Mouse (Mus musculus) hindbrain, embryonic 13.5 days (tissue): Measurements from ENCODE around the gene Lce1a1. TPM values are rescaled to one million over a fixed set of nuclear protein-coding genes. Genes with fewer than 3 reads are reported as not detected.
A peak's percentile ranks its signal among the peaks of the same experiment; 100 is the strongest.
"Not testable (repeated sequence)": the region's sequence is repeated elsewhere in the genome, so short reads cannot be mapped to it uniquely, and the experiment has no call there.

Experiments used
- ATAC-seq: fragments of 200-750 bp; cut with Nextera tagmentation; 2 replicates; pipeline ENCODE4 v1.8.0; 2017; ENCODE audit warnings: moderate TSS enrichment; ENCODE audit not compliant: low FRiP score
- H3K27ac ChIP-seq: fragments of 300-500 bp; sonication (generic); 2 replicates; pipeline ENCODE4 v1.5.1; 2015; ENCODE audit warnings: inconsistent platforms, mild to moderate bottlenecking, moderate library complexity
- H3K27me3 ChIP-seq: fragments of 300-500 bp; sonication (generic); 2 replicates; pipeline ENCODE4 v1.6.1; 2015; ENCODE audit warnings: mild to moderate bottlenecking, inconsistent platforms
- H3K36me3 ChIP-seq: fragments of 300-500 bp; sonication (generic); 2 replicates; pipeline ENCODE4 v1.6.1; 2015; ENCODE audit warnings: mild to moderate bottlenecking, inconsistent platforms
- H3K4me1 ChIP-seq: fragments of 300-500 bp; sonication (generic); replicated peaks from 2 replicates; pipeline ENCODE4 v1.6.1; 2015; ENCODE audit warnings: inconsistent platforms
- H3K4me2 ChIP-seq: fragments of 300-500 bp; sonication (generic); 2 replicates; pipeline ENCODE4 v1.6.1; 2015; ENCODE audit warnings: inconsistent platforms, mild to moderate bottlenecking, moderate library complexity
- H3K4me3 ChIP-seq: fragments of 300-500 bp; sonication (generic); 2 replicates; pipeline ENCODE4 v1.5.1; 2015; ENCODE audit warnings: mild to moderate bottlenecking, inconsistent platforms
- H3K9ac ChIP-seq: fragments of 300-500 bp; sonication (generic); 2 replicates; pipeline ENCODE4 v1.6.1; 2015; ENCODE audit warnings: mild to moderate bottlenecking, inconsistent platforms
- H3K9me3 ChIP-seq: fragments of 300-500 bp; sonication (generic); 2 replicates; pipeline ENCODE4 v1.6.1; 2016; ENCODE audit warnings: inconsistent platforms
- WGBS: fragments of 180-500 bp; shearing (Covaris S2); methylation state at CpG from one replicate; pipeline ENCODE4 v1.1.7; 2015; 5-methylcytosine and 5-hydroxymethylcytosine counted together
- polyA plus RNA-seq: library from polyadenylated mRNA; unstranded; fragments of >200 nt; fragmentation: Nextera tagmentation; extraction: Ambion mirVana; gene quantifications from 2 replicates; pipeline ENCODE4 v1.2.1, GENCODE M21; 2015

Lce1a1 gene
- polyA plus RNA-seq = not detected in 2 replicates

- WGBS = 79% methylated on average over 1 of the region's 1 CpGs
- Histone ChIP-seq H3K4me2 (no peak within 1 kb of the TSS), H3K9me3 (no peaks in the 10 kb centered on the region), H3K27me3 (no peaks in the 10 kb centered on the region), H3K27ac (no peak within 1 kb of the TSS), H3K36me3 (no peaks in the 10 kb centered on the region), H3K9ac (no peak within 1 kb of the TSS), H3K4me3 (no peak within 1 kb of the TSS), H3K4me1 (no peaks in the 10 kb centered on the region)
- no peak for ATAC-seq
These were observed at the start of gene Lce1a1 for GRCm38 (mm10) chr3:92648207-92648606. Lce1a1 (minus strand) TSS chr3:92648307.

- Histone ChIP-seq H3K36me3 (no peaks in the 10 kb centered on the region), H3K27me3 (no peaks in the 10 kb centered on the region), H3K4me1 (no peaks in the 10 kb centered on the region), H3K4me3 (no peak overlapping the region), H3K9me3 (no peaks in the 10 kb centered on the region), H3K27ac (no peak overlapping the region), H3K9ac (no peak overlapping the region), H3K4me2 (no peak overlapping the region)
- no peak for ATAC-seq
- WGBS = 0% methylated on average over 1 of the region's 1 CpGs
These were observed 46.5 kb upstream of the Lce1a1 start for GRCm38 (mm10) chr3:92694613-92695012.

- ATAC-seq = no peak
These were observed 43.6 kb upstream of the Lce1a1 start for GRCm38 (mm10) chr3:92691688-92692087.

GRCm38 (mm10) chr3:92689154-92689553, 41.0 kb upstream of the Lce1a1 start:
- H3K9me3 ChIP-seq, H3K36me3 ChIP-seq, H3K27me3 ChIP-seq, H3K9ac ChIP-seq, ATAC-seq, H3K4me1 ChIP-seq, H3K4me3 ChIP-seq, H3K4me2 ChIP-seq, H3K27ac ChIP-seq: not testable (repeated sequence)
- WGBS = 84% methylated on average over 16 of the region's 16 CpGs

More at GRCm38 (mm10) chr3:92691688-92692087, 43.6 kb upstream of the Lce1a1 start:
- Histone ChIP-seq H3K4me1 (no peaks in the 10 kb centered on the region), H3K27me3 (no peaks in the 10 kb centered on the region), H3K4me3 (no peak overlapping the region), H3K4me2 (no peak overlapping the region), H3K27ac (no peak overlapping the region), H3K36me3 (no peaks in the 10 kb centered on the region), H3K9ac (no peak overlapping the region), H3K9me3 (no peaks in the 10 kb centered on the region)

- H3K27me3 ChIP-seq = no peaks in the 10 kb centered on the region
- H3K36me3 ChIP-seq = no peaks in the 10 kb centered on the region
- ATAC-seq = no peak
- 58% methylated on average over 2 of the region's 2 CpGs for WGBS
- no peaks in the 10 kb centered on the region for H3K4me1 ChIP-seq
- no peak within 1 kb of the TSS for H3K4me3 ChIP-seq
- H3K9me3 ChIP-seq = no peaks in the 10 kb centered on the region
- H3K9ac ChIP-seq = no peak within 1 kb of the TSS
- no peak within 1 kb of the TSS for H3K4me2 ChIP-seq
- no peak within 1 kb of the TSS for H3K27ac ChIP-seq
These were observed 39.0 kb upstream of the Lce1a1 start, which contains the start of gene Lce1d for GRCm38 (mm10) chr3:92687110-92687509. Lce1d (minus strand) TSS chr3:92687210.

GRCm38 (mm10) chr3:92678947-92679346, 30.8 kb upstream of the Lce1a1 start, which contains the start of gene Lce1c:
Lce1c (plus strand) TSS chr3:92679247.
- H3K27me3 ChIP-seq = no peaks in the 10 kb centered on the region
- no peaks in the 10 kb centered on the region for H3K9me3 ChIP-seq
- H3K36me3 ChIP-seq = no peaks in the 10 kb centered on the region
- WGBS = 92% methylated on average over 4 of the region's 4 CpGs
- no peak within 1 kb of the TSS for H3K4me3 ChIP-seq
- H3K9ac ChIP-seq = no peak within 1 kb of the TSS
- H3K4me2 ChIP-seq = no peak within 1 kb of the TSS
- no peak for ATAC-seq
- H3K4me1 ChIP-seq = no peaks in the 10 kb centered on the region
- H3K27ac ChIP-seq = no peak within 1 kb of the TSS

- no peaks in the 10 kb centered on the region for H3K4me1 ChIP-seq
- H3K9me3 ChIP-seq = no peaks in the 10 kb centered on the region
- no peaks in the 10 kb centered on the region for H3K36me3 ChIP-seq
- no peak for ATAC-seq
- no peak within 1 kb of the TSS for H3K4me3 ChIP-seq
- H3K27me3 ChIP-seq = no peaks in the 10 kb centered on the region
- no peak within 1 kb of the TSS for H3K4me2 ChIP-seq
- no peak within 1 kb of the TSS for H3K27ac ChIP-seq
- no peak within 1 kb of the TSS for H3K9ac ChIP-seq
These were observed 22.1 kb upstream of the Lce1a1 start, which contains the start of gene Lce1a2 for GRCm38 (mm10) chr3:92670215-92670614. Lce1a2 (minus strand) TSS chr3:92670315.

GRCm38 (mm10) chr3:92656826-92657225, 8.7 kb upstream of the Lce1a1 start, which contains the start of gene Lce1b:
Lce1b (minus strand) TSS chr3:92656926.
- ATAC-seq = no peak
- Histone ChIP-seq H3K9me3 (no peaks in the 10 kb centered on the region), H3K4me2 (no peak within 1 kb of the TSS), H3K27ac (no peak within 1 kb of the TSS), H3K9ac (no peak within 1 kb of the TSS), H3K4me3 (no peak within 1 kb of the TSS), H3K4me1 (no peaks in the 10 kb centered on the region), H3K27me3 (no peaks in the 10 kb centered on the region), H3K36me3 (no peaks in the 10 kb centered on the region)

GRCm38 (mm10) chr3:92639854-92640253, 8.3 kb downstream of the Lce1a1 start:
- H3K9ac ChIP-seq = no peak overlapping the region
- no peak overlapping the region for H3K27ac ChIP-seq
- no peak for ATAC-seq
- H3K9me3 ChIP-seq = no peaks in the 10 kb centered on the region
- H3K27me3 ChIP-seq = no peaks in the 10 kb centered on the region
- H3K4me3 ChIP-seq = no peak overlapping the region
- 93% methylated on average over 15 of the region's 15 CpGs for WGBS
- H3K36me3 ChIP-seq = no peaks in the 10 kb centered on the region
- no peak overlapping the region for H3K4me2 ChIP-seq
- no peaks in the 10 kb centered on the region for H3K4me1 ChIP-seq

GRCm38 (mm10) chr3:92638653-92638991, 9.5 kb downstream of the Lce1a1 start:
- H3K4me3 ChIP-seq = no peak overlapping the region
- no peak overlapping the region for H3K9ac ChIP-seq
- H3K27me3 ChIP-seq = no peaks in the 10 kb centered on the region
- 74% methylated on average over 3 of the region's 3 CpGs for WGBS
- H3K27ac ChIP-seq = no peak overlapping the region
- ATAC-seq = no peak
- no peaks in the 10 kb centered on the region for H3K36me3 ChIP-seq
- H3K4me2 ChIP-seq = no peak overlapping the region
- no peaks in the 10 kb centered on the region for H3K4me1 ChIP-seq
- no peaks in the 10 kb centered on the region for H3K9me3 ChIP-seq

- Histone ChIP-seq H3K4me3 (no peak overlapping the region), H3K9ac (no peak overlapping the region), H3K27me3 (no peaks in the 10 kb centered on the region), H3K36me3 (no peaks in the 10 kb centered on the region), H3K27ac (no peak overlapping the region), H3K9me3 (no peaks in the 10 kb centered on the region), H3K4me1 (no peaks in the 10 kb centered on the region), H3K4me2 (no peak overlapping the region)
- ATAC-seq = peak; percentile 86
- WGBS = 33% methylated on average over 1 of the region's 1 CpGs
These were observed 10.1 kb downstream of the Lce1a1 start for GRCm38 (mm10) chr3:92637745-92638652.

- ATAC-seq = no peak
- Histone ChIP-seq H3K27ac (no peak within 1 kb of the TSS), H3K4me3 (no peak within 1 kb of the TSS), H3K4me2 (no peak within 1 kb of the TSS), H3K9ac (no peak within 1 kb of the TSS), H3K9me3 (no peaks in the 10 kb centered on the region), H3K36me3 (no peaks in the 10 kb centered on the region), H3K4me1 (no peaks in the 10 kb centered on the region), H3K27me3 (no peaks in the 10 kb centered on the region)
- 86% methylated on average over 2 of the region's 2 CpGs for WGBS
These were observed 26.5 kb downstream of the Lce1a1 start, which contains the start of gene Lce6a for GRCm38 (mm10) chr3:92621560-92621959. Lce6a (minus strand) TSS chr3:92621660.

GRCm38 (mm10) chr3:92609804-92610203, 38.3 kb downstream of the Lce1a1 start:
- Histone ChIP-seq H3K9me3 (no peaks in the 10 kb centered on the region), H3K4me1 (no peaks in the 10 kb centered on the region), H3K4me2 (no peak overlapping the region), H3K27me3 (no peaks in the 10 kb centered on the region), H3K36me3 (no peaks in the 10 kb centered on the region), H3K9ac (no peak overlapping the region), H3K27ac (no peak overlapping the region), H3K4me3 (no peak overlapping the region)
- 85% methylated on average over 1 of the region's 1 CpGs for WGBS
- ATAC-seq = no peak
